17 mouse cellular contexts compared by ENCODE assay signal in genomic region chr2:170708901-170709300, GRCm38 (mm10). TPM values are rescaled to one million over a fixed set of nuclear protein-coding genes. Genes with fewer than 3 reads are reported as not detected.
"Had no signal": no experiment of that assay in that cellular context is flagged by ENCODE, and none has a peak within 500 bp of the region (broad histone marks: within the 10 kb centered on the region; RNA-seq: fewer than 3 reads in every experiment).

No protein-coding gene starts in this region.

- H3K9ac ChIP-seq: liver, postnatal 0 days; lung, embryonic 14.5 days; midbrain, embryonic 13.5 days; midbrain, embryonic 15.5 days; neural tube, embryonic 12.5 days; stomach, embryonic 15.5 days had no signal

- H3K36me3 ChIP-seq: midbrain, embryonic 13.5 days; midbrain, embryonic 15.5 days; neural tube, embryonic 12.5 days; stomach, embryonic 15.5 days had no signal

- ATAC-seq: liver, postnatal 0 days; lung, postnatal 0 days; midbrain, embryonic 13.5 days; midbrain, embryonic 15.5 days had no signal

- H3K4me1 ChIP-seq: megakaryocyte, embryonic 14.5 days; midbrain, embryonic 13.5 days; midbrain, embryonic 15.5 days; neural tube, embryonic 12.5 days; stomach, embryonic 15.5 days had no signal

- DNase-seq: liver, postnatal 0 days; lung, embryonic 14.5 days; lung, postnatal 14 days; lung, postnatal 36 days; right cerebral cortex, postnatal 14 days; thymus, adult 2 months; thymus, postnatal 25 days; thymus, postnatal 4 days had no signal

- H3K27ac ChIP-seq: macrophage; midbrain, embryonic 13.5 days; midbrain, embryonic 15.5 days; neural tube, embryonic 12.5 days; stomach, embryonic 15.5 days; stomach, postnatal 0 days had no signal

- H3K27me3 ChIP-seq: megakaryocyte, embryonic 14.5 days; midbrain, embryonic 13.5 days; midbrain, embryonic 15.5 days; neural tube, embryonic 12.5 days; stomach, embryonic 15.5 days had no signal

- H3K4me2 ChIP-seq: lung, embryonic 14.5 days; midbrain, embryonic 11.5 days; midbrain, embryonic 13.5 days; midbrain, embryonic 15.5 days; neural tube, embryonic 12.5 days; stomach, embryonic 15.5 days had no signal

- H3K4me3 ChIP-seq: megakaryocyte, embryonic 14.5 days; midbrain, embryonic 13.5 days; midbrain, embryonic 15.5 days; neural tube, embryonic 12.5 days; stomach, embryonic 15.5 days had no signal

- H3K9me3 ChIP-seq: midbrain, embryonic 13.5 days; midbrain, embryonic 15.5 days; neural tube, embryonic 12.5 days; stomach, embryonic 15.5 days had no signal

RNA-seq across cellular contexts. Expression of gene Dok5, which starts 22.7 kb away (rescaled TPM):
- polyA plus RNA-seq: macrophage had no signal
